Mouse (Mus musculus): Measurements from ENCODE around the gene Tinf2. TPM values are rescaled to one million over a fixed set of nuclear protein-coding genes. Genes with fewer than 3 reads are reported as not detected.

Tinf2 gene
- polyA plus RNA-seq, 1 experiment from 2014 or later = 45.7 TPM

DNA sequence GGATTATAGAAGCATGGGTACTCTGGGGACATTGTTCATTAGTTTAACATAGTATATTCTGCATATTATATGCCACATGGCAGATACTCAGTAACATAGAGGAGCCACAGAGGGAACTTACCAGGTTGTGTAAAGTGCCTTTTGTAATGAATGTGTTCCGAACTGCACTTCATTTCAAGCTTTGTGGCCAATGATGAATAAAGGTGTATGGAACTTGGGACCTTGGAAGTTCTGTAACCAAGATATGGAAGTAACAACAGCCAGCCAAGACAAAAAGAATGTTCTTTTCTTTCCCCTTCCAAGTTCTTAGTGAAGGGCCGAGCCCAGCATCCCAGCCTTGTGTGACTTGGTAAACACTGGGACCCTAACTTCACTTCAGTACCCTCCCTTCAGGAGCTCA, 31.7 kb downstream of the Tinf2 start, which contains the start of gene Tssk4:
Gene Tssk4 (plus strand): TSS at position 301 of the 400 bp plus-strand sequence.
- no peaks in the 10 kb centered on the region for H3K9me3 ChIP-seq
- no peaks in the 10 kb centered on the region for H3K27me3 ChIP-seq (replicated peaks)
- H3K27ac ChIP-seq = no peak within 1 kb of the TSS
- 0 out of 2 replicates have a peak, but pooled peaks cover 9% of the 10 kb centered on the region for H3K36me3 ChIP-seq
- H3K4me2 ChIP-seq (replicated peaks) = no peak within 1 kb of the TSS
- 88% methylated on average over 2 of the region's 2 CpGs for WGBS
- no peak for ATAC-seq (ENCODE audit: low FRiP score, low read depth)
- H3K4me1 ChIP-seq = peaks cover 4% of the 10 kb centered on the region; the same call in 1 of the 2 replicates
- H3K9ac ChIP-seq = no peak within 1 kb of the TSS
- H3K4me3 ChIP-seq = no peak within 1 kb of the TSS

DNA sequence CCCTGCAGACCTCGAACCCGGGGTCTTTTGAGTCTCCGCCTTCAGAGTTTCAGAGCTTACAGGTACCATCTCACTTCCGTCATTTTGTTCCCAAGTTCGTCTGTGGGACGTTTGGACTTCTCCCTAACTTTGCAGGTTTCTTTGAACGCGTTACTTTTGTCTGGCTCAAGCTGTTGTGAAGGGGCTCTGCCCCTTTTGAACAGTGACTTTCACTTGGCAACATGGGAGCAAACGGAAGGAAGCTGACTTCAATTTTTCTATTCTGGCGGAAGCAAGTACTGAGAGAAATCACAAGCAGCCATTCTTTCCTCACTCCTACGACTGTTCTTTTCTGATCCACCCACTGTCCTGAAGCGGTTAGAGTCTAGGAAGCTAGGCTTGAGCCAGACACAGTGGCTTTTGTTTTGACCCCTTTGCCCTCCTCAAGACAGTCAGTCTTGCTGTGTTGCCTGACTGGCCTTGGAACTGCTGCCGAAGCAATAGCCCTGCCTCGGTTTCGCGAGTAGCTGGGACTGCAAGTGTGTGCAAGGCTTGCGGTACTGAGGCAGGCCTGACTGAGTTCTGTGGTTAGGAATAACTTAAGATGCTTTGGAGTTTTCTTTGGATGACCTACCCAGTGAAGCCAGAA, 37.2 kb downstream of the Tinf2 start:
- no peak for ATAC-seq (ENCODE audit: low FRiP score, low read depth)
- Histone ChIP-seq H3K9ac (peak overlapping the region; percentile 89), H3K27ac (no peak overlapping the region), H3K4me3 (peak overlapping the region; percentile 83), H3K9me3 (no peaks in the 10 kb centered on the region), H3K4me1 (peaks cover 21% of the 10 kb centered on the region), H3K36me3 (peaks cover 31% of the 10 kb centered on the region), H3K4me2 (replicated peaks) (peak overlapping the region; percentile 87), H3K27me3 (replicated peaks) (no peaks in the 10 kb centered on the region)
- WGBS = 34% methylated on average over 17 of the region's 17 CpGs

DNA sequence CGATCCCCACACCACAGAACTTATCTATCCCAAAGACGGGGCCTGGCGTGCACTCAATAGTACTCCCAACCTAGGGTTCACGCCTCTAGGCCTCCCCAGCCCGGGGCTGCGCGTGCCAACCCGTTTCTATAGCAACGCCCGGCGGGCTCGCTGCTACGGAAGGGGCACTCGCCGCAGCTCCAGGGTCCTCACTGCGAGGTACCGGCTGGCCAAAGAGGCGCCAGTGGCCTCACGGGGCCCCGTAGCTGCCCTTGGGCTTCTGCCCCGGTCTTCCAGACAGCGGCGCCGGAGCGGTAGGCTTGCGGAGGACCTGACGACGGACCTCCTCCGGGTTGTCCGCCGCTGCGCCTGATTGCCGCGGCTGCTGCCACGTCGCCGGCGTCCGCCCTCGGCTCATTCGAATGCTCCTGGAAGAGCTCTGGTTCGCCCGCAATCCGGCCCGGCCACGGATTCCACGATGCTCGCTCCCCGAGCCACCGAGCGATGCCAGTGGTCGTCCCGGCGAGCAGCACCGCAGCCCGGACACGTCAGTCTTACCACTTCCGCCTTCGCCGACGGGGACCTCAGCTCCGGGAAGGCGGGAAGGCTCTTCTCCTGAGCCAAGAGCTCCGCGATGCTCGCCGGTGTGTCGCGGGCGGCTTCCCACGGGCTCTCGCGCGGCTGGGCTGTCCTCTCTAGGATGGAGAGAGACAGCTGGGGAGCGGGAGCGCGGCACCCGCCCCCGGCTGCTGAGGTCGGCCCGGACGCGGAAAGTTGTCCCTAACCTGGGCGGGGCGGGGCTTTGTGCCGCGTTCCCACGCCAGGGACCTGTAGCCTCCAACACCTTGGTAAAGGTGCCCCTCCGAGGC, 38.3 kb downstream of the Tinf2 start, which contains the start of gene Tm9sf1:
Gene Tm9sf1 (minus strand): TSS at position 747 of the 848 bp plus-strand sequence.
- WGBS = under 1% methylated on average over 89 of the region's 89 CpGs
- peak; percentile 88 for ATAC-seq (ENCODE audit: low FRiP score, low read depth)
- Histone ChIP-seq H3K27ac (peak within 1 kb of the TSS; percentile 67), H3K9ac (peak within 1 kb of the TSS; percentile 89), H3K4me1 (peaks cover 21% of the 10 kb centered on the region), H3K4me3 (peak within 1 kb of the TSS; percentile 83), H3K27me3 (replicated peaks) (no peaks in the 10 kb centered on the region), H3K9me3 (no peaks in the 10 kb centered on the region), H3K36me3 (peaks cover 39% of the 10 kb centered on the region), H3K4me2 (replicated peaks) (peak within 1 kb of the TSS; percentile 87)

DNA sequence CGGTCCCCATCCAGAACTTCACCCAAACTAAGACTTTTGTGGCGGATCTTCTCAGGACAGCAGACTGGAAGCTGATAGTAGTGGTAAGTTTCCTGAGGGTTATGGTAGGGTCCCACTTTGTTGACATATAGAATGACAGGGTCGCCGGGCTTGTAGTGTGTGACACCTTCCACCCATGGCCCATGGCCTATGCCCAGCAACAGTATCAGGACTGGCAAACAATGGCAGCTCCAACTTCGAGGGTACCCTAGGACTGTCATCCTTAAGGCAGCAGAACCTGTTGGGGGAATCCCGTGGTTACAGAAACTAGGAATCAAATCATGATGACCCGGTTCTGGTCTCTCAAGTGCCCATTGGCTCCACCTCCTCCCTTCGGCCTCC, 39.0 kb downstream of the Tinf2 start:
- WGBS = 27% methylated on average over 8 of the region's 8 CpGs
- peak; percentile 30; the same call in 1 of the 2 replicates for ATAC-seq (ENCODE audit: low FRiP score, low read depth)
- H3K4me2 ChIP-seq (replicated peaks) = peak overlapping the region; percentile 87
- H3K27me3 ChIP-seq (replicated peaks) = no peaks in the 10 kb centered on the region
- H3K9ac ChIP-seq = peak overlapping the region; percentile 89
- H3K9me3 ChIP-seq = no peaks in the 10 kb centered on the region
- peaks cover 46% of the 10 kb centered on the region for H3K36me3 ChIP-seq
- H3K4me1 ChIP-seq = peaks cover 21% of the 10 kb centered on the region
- H3K27ac ChIP-seq = peak overlapping the region; percentile 67
- H3K4me3 ChIP-seq = peak overlapping the region; percentile 83

DNA sequence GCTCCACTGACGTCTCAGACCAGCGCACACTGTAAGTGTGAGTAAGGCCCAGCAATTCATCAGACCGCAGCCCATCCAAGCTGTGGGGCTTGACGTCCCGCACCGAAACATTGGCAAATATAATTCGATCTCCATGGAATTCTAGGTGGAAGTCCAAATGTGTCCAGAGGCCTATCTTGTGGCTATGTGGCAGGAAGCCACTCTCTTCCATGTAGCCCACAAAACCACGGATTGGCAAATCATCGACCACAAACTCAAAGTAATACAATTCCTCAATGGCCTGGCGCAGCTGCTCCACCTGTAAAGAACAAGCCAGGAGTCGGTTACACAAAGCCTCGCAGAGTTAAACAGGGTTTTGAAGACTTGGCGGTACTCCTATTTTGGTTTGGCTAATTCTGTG, 40.3 kb downstream of the Tinf2 start:
- Histone ChIP-seq H3K4me3 (no peak overlapping the region), H3K27ac (no peak overlapping the region), H3K9me3 (no peaks in the 10 kb centered on the region), H3K4me2 (replicated peaks) (no peak overlapping the region), H3K36me3 (peaks cover 47% of the 10 kb centered on the region), H3K4me1 (peaks cover 23% of the 10 kb centered on the region), H3K27me3 (replicated peaks) (no peaks in the 10 kb centered on the region), H3K9ac (no peak overlapping the region)
- no peak for ATAC-seq (ENCODE audit: low FRiP score, low read depth)
- whole genome bisulfite sequencing = 95% methylated on average over 13 of the region's 13 CpGs

DNA sequence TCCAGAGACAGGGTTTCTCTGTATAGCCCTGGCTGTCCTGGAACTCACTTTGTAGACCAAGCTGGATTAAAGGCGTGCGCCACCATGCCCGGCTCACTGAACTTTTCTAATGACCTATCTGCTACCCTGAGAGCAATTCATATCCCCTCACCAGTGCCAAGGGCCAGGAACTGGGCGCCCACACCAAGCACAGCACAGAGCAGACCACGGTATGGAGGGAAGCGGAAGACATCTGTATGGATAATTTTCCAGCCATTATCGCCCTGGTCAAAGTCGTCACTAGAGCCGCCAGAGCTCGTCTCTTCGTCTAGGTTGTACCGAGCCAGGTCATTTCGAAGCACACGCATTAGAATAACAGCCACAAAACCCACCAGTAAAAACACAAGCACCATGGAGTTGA, 40.8 kb downstream of the Tinf2 start:
- Histone ChIP-seq H3K27me3 (replicated peaks) (no peaks in the 10 kb centered on the region), H3K4me2 (replicated peaks) (no peak overlapping the region), H3K9me3 (no peaks in the 10 kb centered on the region), H3K4me3 (no peak overlapping the region), H3K36me3 (peaks cover 45% of the 10 kb centered on the region), H3K27ac (no peak overlapping the region), H3K9ac (no peak overlapping the region), H3K4me1 (peaks cover 27% of the 10 kb centered on the region)
- 96% methylated on average over 14 of the region's 14 CpGs for WGBS
- no peak for ATAC-seq (ENCODE audit: low FRiP score, low read depth)

DNA sequence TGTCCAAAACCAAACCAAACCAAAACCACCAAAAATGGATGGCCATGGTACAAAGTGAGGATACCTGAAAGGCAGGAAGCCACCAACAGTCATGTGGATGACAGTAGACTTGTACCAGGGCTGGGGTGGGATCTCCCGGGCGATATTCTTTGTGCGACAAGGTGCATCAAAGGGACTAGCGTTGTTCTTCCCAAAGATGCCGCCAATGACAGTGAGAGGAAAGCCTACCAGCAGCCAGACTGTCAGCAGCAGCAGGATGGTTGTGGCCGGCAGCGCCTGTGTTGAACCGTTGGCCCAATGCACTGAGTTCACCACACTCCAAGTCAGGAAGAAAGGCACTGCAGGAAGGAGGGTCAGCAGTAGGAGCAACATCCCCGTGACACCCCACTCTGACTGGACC, 43.8 kb downstream of the Tinf2 start, which contains the start of gene Gm49378:
Gene Gm49378 (minus strand): TSS at position 101 of the 400 bp plus-strand sequence.
- Histone ChIP-seq H3K9ac (no peak within 1 kb of the TSS), H3K36me3 (peaks cover 59% of the 10 kb centered on the region), H3K27me3 (replicated peaks) (no peaks in the 10 kb centered on the region), H3K4me1 (peaks cover 29% of the 10 kb centered on the region), H3K27ac (no peak within 1 kb of the TSS), H3K4me2 (replicated peaks) (no peak within 1 kb of the TSS), H3K9me3 (no peaks in the 10 kb centered on the region), H3K4me3 (no peak within 1 kb of the TSS)
- whole genome bisulfite sequencing = 94% methylated on average over 9 of the region's 9 CpGs
- ATAC-seq (ENCODE audit: low FRiP score, low read depth) = no peak

DNA sequence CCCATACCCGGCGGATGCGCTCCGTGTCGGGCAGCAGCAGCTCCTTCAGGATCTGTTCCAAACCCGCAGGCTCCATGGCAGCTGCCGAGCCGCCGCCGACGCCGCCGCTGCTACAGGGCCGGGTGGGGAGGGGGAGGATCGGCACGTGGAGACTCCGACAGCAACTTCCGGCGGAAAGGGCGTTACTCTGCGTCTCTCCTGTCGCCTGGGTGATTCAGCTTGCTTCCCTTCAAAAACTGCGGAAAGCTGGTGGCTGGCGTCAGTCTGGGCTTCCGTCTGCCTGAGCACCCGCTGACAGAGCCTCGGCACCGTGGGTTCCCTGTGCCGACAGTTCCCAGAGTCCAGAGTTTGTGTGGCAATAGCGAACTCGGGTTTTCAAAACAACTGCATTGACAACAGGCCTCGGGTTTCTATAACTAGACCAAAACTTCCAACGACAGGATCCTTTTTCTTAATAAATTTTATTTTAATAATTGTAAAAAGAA, 46.1 kb downstream of the Tinf2 start, which contains the start of gene Ipo4:
Gene Ipo4 (minus strand): TSS at position 435 of the 485 bp plus-strand sequence.
- WGBS = 2% methylated on average over 33 of the region's 33 CpGs
- no peaks in the 10 kb centered on the region for H3K27me3 ChIP-seq (replicated peaks)
- H3K36me3 ChIP-seq = peaks cover 71% of the 10 kb centered on the region
- H3K4me3 ChIP-seq = peak within 1 kb of the TSS; percentile 68
- peak within 1 kb of the TSS; percentile 79 for H3K9ac ChIP-seq
- H3K27ac ChIP-seq = no peak within 1 kb of the TSS; the same call in 1 of the 2 replicates
- peak within 1 kb of the TSS; percentile 94 for H3K4me2 ChIP-seq (replicated peaks)
- peaks cover 22% of the 10 kb centered on the region for H3K4me1 ChIP-seq
- no peaks in the 10 kb centered on the region for H3K9me3 ChIP-seq
- peak; percentile 87 for ATAC-seq (ENCODE audit: low FRiP score, low read depth)

DNA sequence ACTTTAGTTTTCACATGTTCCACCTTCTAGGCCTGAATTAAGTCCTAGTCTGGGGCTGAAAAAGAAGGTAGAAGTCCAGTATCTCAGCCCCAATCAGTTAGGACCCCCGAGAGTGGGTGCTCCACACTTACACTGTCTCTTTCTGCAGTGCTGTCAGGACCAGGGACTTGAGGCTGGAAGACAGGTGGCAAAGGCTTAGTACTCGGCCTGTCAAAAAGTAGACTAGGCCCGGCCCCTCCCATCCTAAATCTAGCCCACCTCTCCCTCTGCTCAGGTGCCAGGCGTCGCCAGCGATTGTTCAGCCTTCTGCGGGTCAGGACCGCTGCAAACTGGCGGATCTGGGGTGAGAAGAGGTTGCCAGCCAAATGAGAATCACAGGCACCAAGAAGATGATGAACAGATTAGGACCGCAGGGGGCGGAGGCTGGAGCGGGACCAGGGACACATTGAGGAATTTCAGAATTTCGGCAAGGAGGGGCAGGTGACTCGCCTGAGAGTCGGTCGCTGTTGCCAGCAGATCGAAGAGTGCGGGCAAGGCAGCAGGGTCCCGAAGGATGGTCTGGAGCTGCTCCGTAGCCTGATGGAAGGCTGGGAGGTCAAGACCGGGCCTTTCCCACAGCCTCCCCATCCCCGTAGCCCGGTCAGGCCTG, 46.6 kb downstream of the Tinf2 start:
- Histone ChIP-seq H3K4me3 (peak overlapping the region; percentile 68), H3K9me3 (no peaks in the 10 kb centered on the region), H3K27me3 (replicated peaks) (no peaks in the 10 kb centered on the region), H3K36me3 (peaks cover 71% of the 10 kb centered on the region), H3K4me2 (replicated peaks) (peak overlapping the region; percentile 94), H3K27ac (no peak overlapping the region; the same call in 1 of the 2 replicates), H3K9ac (peak overlapping the region; percentile 79), H3K4me1 (peaks cover 22% of the 10 kb centered on the region)
- WGBS = 4% methylated on average over 23 of the region's 23 CpGs
- peak; percentile 80 for ATAC-seq (ENCODE audit: low FRiP score, low read depth)

DNA sequence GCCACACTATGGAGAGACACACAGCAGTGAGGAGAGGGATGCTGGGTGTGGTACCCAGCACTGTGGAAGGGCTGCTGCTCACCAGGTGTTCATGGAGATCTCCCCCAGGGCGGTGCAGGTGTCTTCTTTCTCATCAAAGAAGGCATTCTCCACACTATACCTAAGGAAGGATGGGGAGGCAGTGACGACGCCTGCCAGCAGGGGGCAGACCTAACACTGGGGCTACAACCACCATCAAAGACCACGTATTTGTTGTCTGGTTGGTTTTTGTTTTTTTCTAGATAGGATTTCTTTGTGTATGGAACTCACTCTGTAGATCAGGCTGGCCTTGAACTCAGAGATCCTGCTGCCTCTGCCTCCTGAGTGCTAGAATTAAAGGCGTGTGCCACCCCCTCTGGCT, 52.3 kb downstream of the Tinf2 start:
- H3K27ac ChIP-seq = no peak overlapping the region
- WGBS = 57% methylated on average over 5 of the region's 5 CpGs
- 0 out of 2 replicates have a peak overlapping the region, but pooled peaks have one; percentile 5 for H3K9ac ChIP-seq
- H3K36me3 ChIP-seq = peaks cover 98% of the 10 kb centered on the region
- no peak overlapping the region for H3K4me2 ChIP-seq (replicated peaks)
- no peaks in the 10 kb centered on the region for H3K9me3 ChIP-seq
- ATAC-seq (ENCODE audit: low FRiP score, low read depth) = no peak
- no peak overlapping the region for H3K4me3 ChIP-seq
- H3K27me3 ChIP-seq (replicated peaks) = no peaks in the 10 kb centered on the region
- H3K4me1 ChIP-seq = peaks cover 5% of the 10 kb centered on the region

DNA sequence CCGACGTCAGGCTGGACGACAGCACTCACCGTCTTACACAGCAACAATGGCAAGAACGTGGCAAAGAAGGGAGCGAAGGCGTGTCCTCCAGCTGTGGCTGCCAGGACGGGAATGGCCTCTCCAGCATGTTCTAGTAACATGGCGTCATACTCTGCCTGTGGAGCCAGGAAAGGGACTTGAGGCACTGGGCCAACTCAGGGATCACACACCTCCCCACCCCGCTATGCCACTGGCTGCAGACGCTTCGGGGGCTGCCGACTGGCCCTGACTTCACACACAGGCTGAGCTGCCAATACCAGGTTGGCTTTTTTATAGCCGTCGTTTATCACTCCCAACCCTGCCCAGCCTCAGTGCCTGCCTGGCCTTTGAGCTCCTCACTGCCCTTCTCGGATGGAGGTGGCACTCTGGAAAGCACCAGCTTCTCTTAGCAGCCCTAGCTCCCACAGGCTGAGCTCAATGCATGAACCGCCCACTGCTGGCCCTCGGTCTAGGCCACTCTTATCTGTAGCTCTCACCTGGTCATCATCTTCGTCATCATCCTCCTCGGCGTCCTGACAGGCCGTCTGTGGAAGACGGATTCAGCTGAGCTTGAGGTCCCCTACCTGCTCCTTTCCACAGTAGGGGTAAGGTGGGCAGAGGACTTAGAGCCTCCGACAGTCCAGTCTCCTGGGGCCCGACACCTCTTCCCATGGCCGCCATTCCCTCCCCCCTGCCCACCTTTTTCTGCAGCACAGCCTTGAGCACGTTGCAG, 53.4 kb downstream of the Tinf2 start:
- ATAC-seq (ENCODE audit: low FRiP score, low read depth) = no peak
- Histone ChIP-seq H3K9ac (no peak overlapping the region), H3K36me3 (peaks cover 97% of the 10 kb centered on the region), H3K27me3 (replicated peaks) (no peaks in the 10 kb centered on the region), H3K27ac (no peak overlapping the region), H3K4me1 (no peaks in the 10 kb centered on the region), H3K4me3 (no peak overlapping the region), H3K4me2 (replicated peaks) (no peak overlapping the region), H3K9me3 (no peaks in the 10 kb centered on the region)
- 83% methylated on average over 27 of the region's 27 CpGs for WGBS
